Mouse (Mus musculus) embryonic fibroblast, embryonic 13.5 days (primary cell): ENCODE measurements at regions not wholly inside any gene's neighbourhood (a gene's known extent, or its start where the extent isn't known, plus 50 kb on each side); places are given as distances from the start of the nearest gene placed in this dataset.

Source experiments
- CTCF ChIP-seq: IDR thresholded peaks from 2 replicates; pipeline ENCODE4 v1.5.1; 2011; ENCODE audit warnings: mild to moderate bottlenecking, control low read depth, low read length, moderate library complexity, borderline replicate concordance; ENCODE audit not compliant: insufficient read depth
- POLR2A ChIP-seq: IDR thresholded peaks from 2 replicates; pipeline ENCODE4 v1.6.1; 2011; ENCODE audit warnings: low read depth, mild to moderate bottlenecking, control low read depth, low read length, moderate library complexity

DNA sequence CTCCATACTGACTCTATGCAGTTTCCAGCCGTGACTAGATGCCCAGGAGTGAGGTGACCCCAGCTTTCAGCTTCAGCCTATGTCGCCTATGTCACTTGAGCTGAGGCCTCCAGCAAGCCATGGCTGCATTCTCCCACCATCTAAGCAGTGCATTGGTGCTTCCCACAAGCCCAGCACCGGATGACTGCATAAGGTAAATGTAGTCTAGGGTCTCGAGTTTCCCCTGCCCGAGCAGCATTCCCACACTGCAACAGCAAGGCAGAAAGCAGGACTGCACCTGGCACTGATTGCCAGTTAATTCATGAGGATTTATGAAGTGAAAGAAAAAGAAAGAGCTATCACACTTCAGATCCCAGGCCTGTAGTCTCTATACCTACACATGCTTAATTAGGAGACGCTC is 119.5 kb downstream of the Nhlrc3 start:
- TF ChIP-seq POLR2A, result no peak
- no peak for TF ChIP-seq CTCF
